Mouse (Mus musculus): ENCODE results near the gene Rbp2.

DNA sequence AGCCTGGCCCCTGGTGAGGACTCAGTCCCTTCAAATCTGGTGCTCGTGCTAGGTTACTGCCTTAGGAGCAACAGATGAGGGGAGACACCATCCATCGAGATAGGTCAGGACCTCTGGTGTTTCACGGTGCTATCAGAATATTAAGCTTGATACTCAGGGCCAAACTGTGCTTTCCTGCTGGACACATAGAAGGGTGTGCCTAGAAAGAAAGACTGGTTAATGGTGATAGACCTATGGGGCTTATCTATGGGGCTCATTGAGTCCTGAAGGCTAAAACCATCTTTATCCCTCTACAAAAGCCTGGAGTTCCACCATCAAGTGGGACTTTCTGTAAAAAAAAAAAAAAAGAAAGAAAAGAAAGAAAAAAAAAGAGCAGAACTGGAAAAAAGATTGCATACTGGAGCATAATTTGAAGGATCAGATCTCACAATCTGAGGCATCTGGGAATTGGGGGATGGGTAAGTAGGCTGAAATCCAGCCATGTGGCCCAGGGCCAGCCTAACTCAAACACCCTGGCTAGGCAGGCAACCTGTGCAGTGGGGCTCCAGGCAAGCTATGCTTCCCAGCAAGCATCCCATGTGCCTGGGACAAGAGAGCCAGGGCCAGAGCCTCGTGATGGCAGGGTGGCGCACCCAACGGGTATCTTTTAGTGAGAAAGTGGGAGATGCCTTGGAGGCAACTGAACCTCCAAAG lies 24.6 kb downstream of the Rbp2 start:
- TF ChIP-seq CTCF (IDR thresholded peaks at IDR 0.05; ENCODE audit: low read depth, low read length): no peak
- TF ChIP-seq POLR2A (IDR thresholded peaks at IDR 0.05; ENCODE audit: borderline replicate concordance, low read depth, low read length): no peak
